Mouse (Mus musculus) B cell, adult 2 months (primary cell): Measurements from ENCODE around the gene Tmed2.
"Not testable (repeated sequence)": the region's sequence is repeated elsewhere in the genome, so short reads cannot be mapped to it uniquely, and the experiment has no call there.

Experiments
- DNase-seq, 2 experiments: peaks; one replicate each; pipeline ENCODE4 v3.0.0; 2022

Gene Tmed2

DNA sequence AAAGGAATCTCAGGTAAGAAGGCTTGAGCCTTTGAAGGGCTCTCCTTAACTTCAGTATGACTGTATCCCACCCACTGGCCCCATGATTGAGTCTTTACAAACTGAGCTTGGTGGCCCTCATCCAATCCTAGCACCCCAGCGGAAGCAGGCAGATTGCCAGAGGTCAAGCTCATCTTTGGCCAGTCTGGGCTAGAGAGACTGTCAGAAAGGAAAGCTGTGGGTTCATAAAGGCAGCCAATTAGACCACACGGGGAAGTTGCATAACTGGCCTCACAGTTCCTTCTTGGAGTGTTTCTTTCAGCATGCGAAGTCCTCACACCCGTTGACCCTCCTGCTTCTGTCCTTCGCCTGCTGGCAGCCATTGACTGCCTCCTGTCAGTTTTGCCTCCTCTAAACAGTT, 42.0 kb downstream of the Tmed2 start:
- DNase-seq: no peak

DNA sequence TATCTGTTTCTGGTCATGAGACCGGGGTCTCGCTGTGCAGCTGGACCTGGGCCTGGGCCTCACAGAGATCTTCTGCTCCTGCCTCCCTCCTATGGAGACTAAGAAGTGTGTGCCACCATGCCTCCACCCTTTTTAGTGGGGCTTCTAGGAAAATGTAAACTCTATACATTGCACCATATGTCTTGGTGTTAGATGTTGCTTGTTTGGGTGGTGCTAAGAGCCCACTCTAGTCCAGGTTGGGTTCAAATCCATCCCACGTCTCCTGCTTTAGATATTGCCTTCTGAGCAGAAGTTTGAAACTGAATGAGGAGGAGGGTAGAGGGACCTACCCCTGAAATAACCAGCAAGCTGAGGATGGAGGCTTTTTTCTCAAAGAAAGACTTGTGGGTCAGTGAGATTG, 52.3 kb downstream of the Tmed2 start:
- DNase-seq: no peak

DNA sequence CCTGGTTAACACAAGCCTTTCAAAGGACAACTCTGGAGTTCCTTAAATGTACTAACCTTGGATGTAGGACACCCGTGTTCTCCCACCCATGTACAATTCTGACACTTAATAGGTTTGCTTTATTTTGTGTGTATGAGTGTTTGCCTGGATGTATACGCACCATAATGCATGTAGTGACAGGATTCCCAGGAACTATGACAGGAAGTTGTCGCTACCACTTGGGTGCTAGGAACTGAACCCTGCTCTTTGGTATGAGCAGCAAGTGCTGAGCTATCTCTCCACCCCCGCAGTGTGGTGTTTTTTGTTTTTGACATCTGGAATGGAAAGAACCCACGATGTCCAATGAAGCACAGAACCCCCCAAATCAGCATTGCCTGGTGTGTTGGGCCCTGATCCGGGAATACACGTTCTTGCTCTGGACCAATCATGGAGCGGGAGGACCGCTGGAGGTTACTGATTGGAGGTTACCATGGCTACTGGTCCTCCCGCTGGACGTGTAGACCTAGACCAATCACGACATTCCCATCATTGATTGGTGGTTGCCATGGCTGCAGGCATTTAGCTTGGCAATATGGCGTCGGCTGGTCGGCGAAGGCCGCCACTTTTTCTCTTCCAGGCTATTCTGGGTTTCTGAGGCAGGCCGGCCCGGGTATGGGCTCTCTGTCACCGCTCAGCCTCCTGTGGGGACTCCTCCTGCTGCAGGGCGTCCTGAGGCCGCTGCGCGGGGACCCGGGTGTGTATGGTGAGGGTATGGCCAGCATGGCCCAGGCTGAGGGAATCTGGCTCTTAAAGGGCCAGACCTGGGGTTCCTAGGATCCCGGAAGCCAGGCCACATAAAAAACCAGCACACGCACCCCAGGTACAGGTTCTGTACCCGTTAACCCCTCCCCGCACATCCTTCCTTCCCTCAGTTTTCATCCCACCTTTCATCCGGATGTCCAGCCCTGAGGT, 58.0 kb downstream of the Tmed2 start:
- DNase-seq: peak; percentile 70 to 72

DNA sequence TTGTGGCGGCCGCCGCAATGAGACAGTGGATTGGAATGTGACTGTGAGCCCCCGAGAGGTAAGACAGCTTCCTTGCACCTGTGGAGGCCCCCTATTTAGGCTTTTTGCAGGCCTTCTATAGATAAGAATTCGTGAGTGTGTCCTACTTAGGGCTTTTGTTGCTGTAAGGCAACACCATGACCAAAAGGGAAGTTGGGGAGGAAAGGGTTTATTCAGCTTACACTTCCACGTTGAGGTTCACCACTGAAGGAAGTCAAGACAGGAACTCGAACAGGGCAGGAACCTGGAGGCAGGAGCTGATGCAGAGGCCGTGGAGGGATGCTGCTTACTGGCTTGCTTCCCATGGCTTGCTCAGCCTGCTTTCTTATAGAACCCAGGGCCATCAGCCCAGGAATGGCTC, 59.2 kb downstream of the Tmed2 start:
- not testable (repeated sequence) for DNase-seq
